Mouse (Mus musculus) hindbrain, embryonic 12.5 days (tissue): Measurements from ENCODE around the gene Inafm2. TPM values are rescaled to one million over a fixed set of nuclear protein-coding genes. Genes with fewer than 3 reads are reported as not detected.
A peak's percentile ranks its signal among the peaks of the same experiment; 100 is the strongest.

Experiments
- ATAC-seq: fragments of 200-750 bp; cut with Nextera tagmentation; 2 replicates; pipeline ENCODE4 v1.8.0; 2017; ENCODE audit warnings: moderate TSS enrichment; ENCODE audit not compliant: low FRiP score
- H3K27ac ChIP-seq: fragments of 300-500 bp; sonication (generic); 2 replicates; pipeline ENCODE4 v1.5.1; 2016; ENCODE audit warnings: mild to moderate bottlenecking
- H3K27me3 ChIP-seq: fragments of 300-500 bp; sonication (generic); 2 replicates; pipeline ENCODE4 v1.6.1; 2016; ENCODE audit warnings: mild to moderate bottlenecking
- H3K36me3 ChIP-seq: fragments of 300-500 bp; sonication (generic); 2 replicates; pipeline ENCODE4 v1.6.1; 2016; ENCODE audit warnings: mild to moderate bottlenecking
- H3K4me1 ChIP-seq: fragments of 300-500 bp; sonication (generic); 2 replicates; pipeline ENCODE4 v1.6.1; 2016
- H3K4me2 ChIP-seq: fragments of 300-500 bp; sonication (generic); replicated peaks from 2 replicates; pipeline ENCODE4 v1.6.1; 2016; ENCODE audit warnings: mild to moderate bottlenecking
- H3K4me3 ChIP-seq: fragments of 300-500 bp; sonication (generic); 2 replicates; pipeline ENCODE4 v1.5.1; 2016; ENCODE audit warnings: mild to moderate bottlenecking
- H3K9ac ChIP-seq: fragments of 300-500 bp; sonication (generic); 2 replicates; pipeline ENCODE4 v1.6.1; 2016; ENCODE audit warnings: mild to moderate bottlenecking, moderate library complexity
- H3K9me3 ChIP-seq: fragments of 300-500 bp; sonication (generic); replicated peaks from 2 replicates; pipeline ENCODE4 v1.6.1; 2016; ENCODE audit warnings: mild to moderate bottlenecking
- WGBS: fragments of 180-500 bp; shearing (Covaris S2); methylation state at CpG from one replicate; pipeline ENCODE4 v1.1.7; 2016; 5-methylcytosine and 5-hydroxymethylcytosine counted together
- polyA plus RNA-seq: library from polyadenylated mRNA; unstranded; fragments of >200 nt; fragmentation: Nextera tagmentation; extraction: Ambion mirVana; gene quantifications from 2 replicates; pipeline ENCODE4 v1.2.1, GENCODE M21; 2016

The Inafm2 gene
- polyA plus RNA-seq, 1 experiment from 2014 or later = 24.2 TPM

GRCm38 (mm10) chr2:118763469-118763868, 17.9 kb downstream of the Inafm2 start:
- Histone ChIP-seq H3K9ac (0 out of 2 replicates have a peak overlapping the region, but pooled peaks have one; percentile 2), H3K4me2 (no peak overlapping the region), H3K4me3 (no peak overlapping the region), H3K36me3 (no peaks in the 10 kb centered on the region), H3K27ac (0 out of 2 replicates have a peak overlapping the region, but pooled peaks have one; percentile 97), H3K27me3 (peaks cover 6% of the 10 kb centered on the region; the same call in 1 of the 2 replicates), H3K9me3 (no peaks in the 10 kb centered on the region), H3K4me1 (peaks cover 40% of the 10 kb centered on the region)
- whole genome bisulfite sequencing = 57% methylated on average over 7 of the region's 7 CpGs
- no peak for ATAC-seq

DNA sequence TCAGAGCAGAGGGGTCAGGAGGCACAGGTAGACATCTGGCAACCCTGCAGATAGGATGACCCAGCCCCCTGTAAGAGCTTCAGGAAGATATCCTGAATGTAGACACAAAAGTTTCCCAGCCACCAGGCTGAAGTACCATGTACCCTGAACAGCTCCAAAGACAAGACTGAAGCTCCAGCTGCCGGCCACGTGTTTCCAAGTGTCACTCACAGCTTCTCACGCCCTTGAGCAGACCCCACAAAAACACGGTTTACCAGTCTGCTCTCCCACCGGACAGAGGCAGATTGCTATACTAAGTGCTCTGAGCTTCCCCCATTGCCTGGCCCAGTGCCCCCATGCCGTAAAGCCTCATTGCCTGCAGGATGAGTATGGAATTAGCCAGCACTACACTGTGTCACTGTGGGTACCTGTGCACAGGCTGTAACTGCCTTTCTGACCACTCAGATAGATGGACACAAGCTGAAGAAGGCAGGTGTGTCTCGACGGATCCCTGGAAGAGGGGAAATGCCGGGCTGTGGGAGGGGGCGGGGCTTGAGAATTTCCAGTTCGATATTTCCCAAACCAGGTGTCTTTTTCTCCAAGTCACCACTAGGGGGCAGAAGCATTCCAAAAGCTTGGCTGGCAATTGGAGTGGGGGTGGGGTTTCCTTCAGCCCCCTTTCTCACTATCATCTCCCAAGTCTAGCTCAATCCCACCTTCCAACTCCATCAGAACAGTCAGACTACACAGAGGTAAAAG, 18.7 kb downstream of the Inafm2 start:
- Histone ChIP-seq H3K9me3 (no peaks in the 10 kb centered on the region), H3K4me2 (no peak overlapping the region), H3K27me3 (peaks cover 6% of the 10 kb centered on the region; the same call in 1 of the 2 replicates), H3K9ac (no peak overlapping the region), H3K27ac (no peak overlapping the region), H3K4me3 (no peak overlapping the region), H3K4me1 (peaks cover 40% of the 10 kb centered on the region), H3K36me3 (no peaks in the 10 kb centered on the region)
- WGBS = 23% methylated on average over 11 of the region's 11 CpGs
- ATAC-seq = no peak

DNA sequence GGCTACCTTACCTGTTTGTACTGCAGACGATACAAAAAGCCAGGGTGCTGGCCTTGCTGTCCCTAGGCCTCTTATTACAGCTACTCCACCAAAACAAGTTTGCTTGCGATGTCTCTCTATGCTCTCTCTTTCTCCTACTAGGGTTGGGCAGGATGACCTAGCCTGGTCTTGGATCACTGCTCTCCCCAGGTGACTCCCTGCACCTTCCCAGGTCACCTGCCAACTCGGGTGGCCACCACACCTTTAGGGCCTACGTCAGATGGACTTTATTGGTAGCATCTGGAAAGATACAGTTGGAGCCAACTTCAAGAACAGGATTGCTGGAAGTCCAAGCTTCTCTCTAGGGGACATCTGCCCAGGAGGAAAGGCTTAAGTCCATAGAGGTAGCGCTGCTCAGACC, 19.3 kb downstream of the Inafm2 start:
- no peaks in the 10 kb centered on the region for H3K9me3 ChIP-seq
- H3K4me3 ChIP-seq = no peak overlapping the region
- WGBS = 85% methylated on average over 5 of the region's 5 CpGs

GRCm38 (mm10) chr2:118766041-118767033, 20.8 kb downstream of the Inafm2 start:
- ATAC-seq = no peak
- H3K4me3 ChIP-seq = no peak overlapping the region
- no peak overlapping the region for H3K4me2 ChIP-seq
- H3K9me3 ChIP-seq = no peaks in the 10 kb centered on the region
- H3K27me3 ChIP-seq = peaks cover 6% of the 10 kb centered on the region; the same call in 1 of the 2 replicates
- peaks cover 28% of the 10 kb centered on the region for H3K4me1 ChIP-seq
- no peak overlapping the region for H3K9ac ChIP-seq
- no peak overlapping the region for H3K27ac ChIP-seq
- no peaks in the 10 kb centered on the region for H3K36me3 ChIP-seq
- WGBS = 78% methylated on average over 10 of the region's 10 CpGs

More for the DNA sequence above, 19.3 kb downstream of the Inafm2 start:
- peaks cover 36% of the 10 kb centered on the region for H3K4me1 ChIP-seq
- peaks cover 6% of the 10 kb centered on the region; the same call in 1 of the 2 replicates for H3K27me3 ChIP-seq
- no peak overlapping the region for H3K27ac ChIP-seq
- H3K9ac ChIP-seq = no peak overlapping the region
- H3K36me3 ChIP-seq = no peaks in the 10 kb centered on the region
- H3K4me2 ChIP-seq = no peak overlapping the region
- no peak for ATAC-seq

DNA sequence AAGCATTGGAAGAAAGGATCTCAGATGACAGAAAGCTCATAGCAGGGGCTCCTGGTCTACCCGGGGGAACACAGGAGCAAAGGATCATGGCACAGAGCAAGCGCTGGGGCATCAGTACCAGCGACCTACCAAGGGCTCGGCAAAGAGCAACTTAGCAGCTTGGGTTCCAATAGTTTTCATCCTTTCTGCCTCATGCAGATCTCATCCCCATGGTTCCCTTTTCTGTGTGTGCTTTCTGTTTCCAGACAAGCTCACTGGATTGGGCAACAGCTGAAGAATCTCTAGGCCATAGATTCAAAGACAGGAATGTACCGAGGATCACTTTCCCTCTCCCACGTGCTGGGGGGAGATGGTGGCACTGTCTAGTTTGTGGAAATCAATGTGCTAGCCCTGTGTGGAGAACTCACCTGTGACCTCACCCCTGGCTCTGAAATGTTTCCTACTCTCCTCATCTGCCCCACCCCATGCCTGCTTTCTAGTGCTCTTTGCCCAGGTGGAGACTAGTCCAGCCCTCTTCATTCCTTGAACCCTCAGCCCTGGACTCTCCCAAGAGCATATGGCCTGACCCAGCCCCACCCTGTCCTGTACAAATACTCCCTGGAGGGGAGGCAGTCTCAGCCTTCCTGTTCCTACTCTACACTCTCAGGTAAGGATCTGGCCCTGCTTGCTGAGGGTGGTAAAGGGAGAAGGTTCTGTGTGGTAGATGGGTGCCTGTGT, 26.8 kb downstream of the Inafm2 start, which contains the start of gene Phgr1:
Phgr1 (plus strand) TSS at position 612 of the 717 bp plus-strand sequence.
- ATAC-seq = no peak
- H3K9ac ChIP-seq = no peak within 1 kb of the TSS
- 84% methylated on average over 6 of the region's 6 CpGs for WGBS
- H3K4me2 ChIP-seq = no peak within 1 kb of the TSS
- no peak within 1 kb of the TSS for H3K4me3 ChIP-seq
- peaks cover 11% of the 10 kb centered on the region for H3K27me3 ChIP-seq
- H3K27ac ChIP-seq = no peak within 1 kb of the TSS
- no peaks in the 10 kb centered on the region for H3K9me3 ChIP-seq
- no peaks in the 10 kb centered on the region for H3K36me3 ChIP-seq
- H3K4me1 ChIP-seq = no peaks in the 10 kb centered on the region

GRCm38 (mm10) chr2:118774536-118774935, 29.0 kb downstream of the Inafm2 start:
- Histone ChIP-seq H3K4me3 (no peak overlapping the region), H3K4me2 (no peak overlapping the region), H3K4me1 (peaks cover 4% of the 10 kb centered on the region), H3K9me3 (no peaks in the 10 kb centered on the region), H3K9ac (no peak overlapping the region), H3K36me3 (no peaks in the 10 kb centered on the region), H3K27me3 (peaks cover 8% of the 10 kb centered on the region), H3K27ac (no peak overlapping the region)
- ATAC-seq = no peak
- WGBS = 85% methylated on average over 2 of the region's 2 CpGs

GRCm38 (mm10) chr2:118775396-118775795, 29.8 kb downstream of the Inafm2 start:
- no peak overlapping the region for H3K9ac ChIP-seq
- WGBS = 80% methylated on average over 1 of the region's 1 CpGs

DNA sequence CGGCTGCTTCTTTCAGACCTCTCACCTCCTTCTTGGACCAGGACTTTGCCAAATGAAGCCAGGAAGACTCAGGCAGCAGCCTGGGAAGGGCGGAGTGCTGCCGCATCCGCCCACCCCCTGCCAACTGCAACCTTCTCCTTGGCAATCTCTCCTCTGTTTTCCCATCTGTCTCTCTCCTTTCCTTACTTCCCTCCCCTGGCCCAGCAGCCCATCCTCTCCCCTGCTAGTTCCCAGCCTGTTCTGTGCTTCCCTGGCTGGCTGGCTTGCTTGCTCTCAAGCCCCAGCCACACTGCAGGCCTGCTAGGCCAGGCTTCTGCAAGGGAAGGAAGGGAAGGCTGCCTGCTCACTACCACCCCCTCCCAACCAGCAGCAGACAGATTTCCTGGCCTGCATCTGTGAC, 30.3 kb downstream of the Inafm2 start:
- no peak overlapping the region for H3K27ac ChIP-seq
- no peaks in the 10 kb centered on the region for H3K36me3 ChIP-seq
- no peak overlapping the region for H3K4me3 ChIP-seq
- no peak overlapping the region for H3K4me2 ChIP-seq
- peaks cover 9% of the 10 kb centered on the region for H3K27me3 ChIP-seq
- no peak overlapping the region for H3K9ac ChIP-seq
- WGBS = 56% methylated on average over 4 of the region's 4 CpGs
- no peaks in the 10 kb centered on the region for H3K9me3 ChIP-seq
- ATAC-seq = no peak
- H3K4me1 ChIP-seq = peaks cover 12% of the 10 kb centered on the region

More at GRCm38 (mm10) chr2:118775396-118775795, 29.8 kb downstream of the Inafm2 start:
- Histone ChIP-seq H3K9me3 (no peaks in the 10 kb centered on the region), H3K27ac (no peak overlapping the region), H3K36me3 (no peaks in the 10 kb centered on the region), H3K27me3 (peaks cover 8% of the 10 kb centered on the region), H3K4me3 (no peak overlapping the region), H3K4me1 (peaks cover 8% of the 10 kb centered on the region), H3K4me2 (no peak overlapping the region)
- no peak for ATAC-seq

- Histone ChIP-seq H3K36me3 (no peaks in the 10 kb centered on the region), H3K4me3 (no peak overlapping the region), H3K9me3 (no peaks in the 10 kb centered on the region), H3K27ac (no peak overlapping the region), H3K4me2 (no peak overlapping the region), H3K27me3 (peaks cover 13% of the 10 kb centered on the region), H3K9ac (no peak overlapping the region), H3K4me1 (peaks cover 15% of the 10 kb centered on the region)
- 79% methylated on average over 2 of the region's 2 CpGs for WGBS
- no peak for ATAC-seq
Measured at GRCm38 (mm10) chr2:118776295-118776694, 30.7 kb downstream of the Inafm2 start.

DNA sequence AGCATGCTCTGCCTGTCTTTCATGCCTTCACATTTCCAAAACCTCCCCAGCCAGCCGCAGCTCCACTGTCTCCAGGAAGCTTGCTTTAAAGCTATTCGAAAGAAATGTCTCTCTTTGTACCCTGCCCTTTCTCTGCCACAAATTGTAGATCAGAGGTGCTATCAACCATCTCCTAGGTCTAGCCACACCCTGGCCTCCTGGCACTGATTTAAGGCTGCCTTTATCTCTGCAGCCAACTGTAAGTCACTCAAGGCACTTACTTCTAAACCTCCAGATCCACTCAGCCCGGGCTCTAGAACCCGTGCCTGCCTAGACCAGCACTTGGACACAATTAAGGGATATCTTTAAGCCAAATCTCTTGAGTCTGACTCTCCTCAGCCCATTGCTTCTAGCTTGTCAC, 32.9 kb downstream of the Inafm2 start:
- no peaks in the 10 kb centered on the region for H3K9me3 ChIP-seq
- H3K4me1 ChIP-seq = peaks cover 15% of the 10 kb centered on the region
- ATAC-seq = no peak
- H3K27me3 ChIP-seq = peaks cover 18% of the 10 kb centered on the region
- H3K27ac ChIP-seq = no peak overlapping the region
- no peak overlapping the region for H3K9ac ChIP-seq
- WGBS = 83% methylated on average over 4 of the region's 4 CpGs
- H3K36me3 ChIP-seq = no peaks in the 10 kb centered on the region
- no peak overlapping the region for H3K4me3 ChIP-seq
- no peak overlapping the region for H3K4me2 ChIP-seq

GRCm38 (mm10) chr2:118779065-118779464, 33.5 kb downstream of the Inafm2 start:
- Histone ChIP-seq H3K9ac (peak overlapping the region; percentile 65), H3K4me3 (peak overlapping the region; percentile 42), H3K36me3 (no peaks in the 10 kb centered on the region), H3K9me3 (no peaks in the 10 kb centered on the region), H3K27ac (peak overlapping the region; percentile 83), H3K4me2 (peak overlapping the region; percentile 59), H3K4me1 (peaks cover 15% of the 10 kb centered on the region), H3K27me3 (peaks cover 18% of the 10 kb centered on the region)
- 10% methylated on average over 10 of the region's 10 CpGs for WGBS
- ATAC-seq = peak; percentile 38
